Mouse (Mus musculus) ES-E14 (cell line): ENCODE results near the gene Lfng. TPM values are rescaled to one million over a fixed set of nuclear protein-coding genes. Genes with fewer than 3 reads are reported as not detected.
A peak's percentile ranks its signal among the peaks of the same experiment; 100 is the strongest.

Source experiments
- DNase-seq: peaks from one replicate; pipeline ENCODE4 v3.0.0-alpha.2; 2013; ENCODE audit warnings: low read depth, low spot score
- H3K27ac ChIP-seq: 2 replicates; pipeline ENCODE4 v1.5.1; 2012; ENCODE audit warnings: low read depth, mild to moderate bottlenecking, low read length, moderate library complexity, mixed read lengths; ENCODE audit not compliant: poor library complexity, insufficient read depth, severe bottlenecking
- H3K36me3 ChIP-seq: 2 replicates; pipeline ENCODE4 v1.6.1; 2012; ENCODE audit warnings: mild to moderate bottlenecking, low read length, moderate library complexity, mixed read lengths; ENCODE audit not compliant: control insufficient read depth, poor library complexity, insufficient read depth, severe bottlenecking
- H3K4me1 ChIP-seq, 2 experiments: fragments of 150-350 bp in 1 of 2; sonication (generic) in 1 of 2; 2 replicates each; pipeline ENCODE4 v1.6.1; 2012; ENCODE audit warnings: low read length in 2 of 2, mild to moderate bottlenecking in 1 of 2, mixed read lengths in 1 of 2; ENCODE audit not compliant: control insufficient read depth in 2 of 2, insufficient read depth in 2 of 2, poor library complexity in 1 of 2
- H3K4me3 ChIP-seq, 2 experiments: fragments of 150-350 bp in 1 of 2; sonication (generic) in 1 of 2; 2 replicates each; pipeline ENCODE4 v1.5.1; 2012; ENCODE audit warnings: low read length in 2 of 2, low read depth in 1 of 2, mild to moderate bottlenecking in 1 of 2, mixed read lengths in 1 of 2; ENCODE audit not compliant: insufficient read depth in 1 of 2, poor library complexity in 1 of 2, severe bottlenecking in 1 of 2
- H3K9ac ChIP-seq: 2 replicates; pipeline ENCODE4 v1.6.1; 2012; ENCODE audit warnings: low read depth, mild to moderate bottlenecking, low read length, mixed read lengths; ENCODE audit not compliant: poor library complexity, insufficient read depth, severe bottlenecking
- H3K9me3 ChIP-seq: fragments of 150-350 bp; sonication (generic); 2 replicates; pipeline ENCODE4 v1.6.1; 2012; ENCODE audit warnings: low read depth, mild to moderate bottlenecking, low read length; ENCODE audit not compliant: control insufficient read depth, insufficient read depth
- CHD2 ChIP-seq: IDR thresholded peaks from 2 replicates; pipeline ENCODE4 v1.6.1; 2014; ENCODE audit warnings: mild to moderate bottlenecking, low read depth, low read length, inconsistent platforms
- HCFC1 ChIP-seq: IDR thresholded peaks from 2 replicates; pipeline ENCODE4 v1.6.1; 2012; ENCODE audit warnings: low read length, inconsistent platforms, borderline replicate concordance; ENCODE audit not compliant: insufficient read depth
- MAFK ChIP-seq: IDR thresholded peaks from 2 replicates; pipeline ENCODE4 v1.6.1; 2014; ENCODE audit warnings: mild to moderate bottlenecking, low read depth, low read length, inconsistent platforms; ENCODE audit not compliant: insufficient read depth
- ZC3H11A ChIP-seq: IDR thresholded peaks from 2 replicates; pipeline ENCODE4 v1.6.1; 2012; ENCODE audit warnings: low read depth, mild to moderate bottlenecking, inconsistent platforms, low read length, borderline replicate concordance
- ZNF384 ChIP-seq: IDR thresholded peaks from 2 replicates; pipeline ENCODE4 v1.6.1; 2012; ENCODE audit warnings: low read depth, low read length, inconsistent platforms
- in situ Hi-C, 2 experiments: fragments of 600-800 bp; cut with MboI; formaldehyde crosslinking; loops; one replicate each; pipeline ENCODE4 v1.15.1; 2025; ENCODE audit warnings: low sequenced_read_pairs in 2 of 2, inconsistent platforms in 1 of 2; ENCODE audit not compliant: unreplicated experiment in 2 of 2
- total RNA-seq: library from RNA; depleted of rRNA; stranded (reverse); fragments of 300-350 nt; gene quantifications from 2 replicates; pipeline ENCODE4 v1.2.3, GENCODE M21; 2012

Lfng gene
- total RNA-seq, 1 experiment, result 13.3 TPM

GRCm38 (mm10) chr5:140565856-140566255, 41.3 kb upstream of the Lfng start:
- no peak overlapping the region for H3K27ac ChIP-seq
- no peak overlapping the region for H3K9ac ChIP-seq
- TF ChIP-seq HCFC1, result no peak
- no peak for TF ChIP-seq ZNF384
- H3K9me3 ChIP-seq, result no peaks in the 10 kb centered on the region
- in situ Hi-C loops, result no loop called here
- H3K36me3 ChIP-seq, result no peaks in the 10 kb centered on the region
- DNase-seq, result no peak
- H3K4me1 ChIP-seq, result peaks cover 9 to 25% of the 10 kb centered on the region in 2 experiments
- H3K4me3 ChIP-seq, result no peak overlapping the region

GRCm38 (mm10) chr5:140566271-140566670, 40.8 kb upstream of the Lfng start:
- H3K9me3 ChIP-seq, result no peaks in the 10 kb centered on the region
- no peak for DNase-seq
- H3K36me3 ChIP-seq, result no peaks in the 10 kb centered on the region
- H3K27ac ChIP-seq, result no peak overlapping the region
- H3K4me3 ChIP-seq, result no peak overlapping the region
- H3K9ac ChIP-seq, result no peak overlapping the region
- TF ChIP-seq MAFK (no peak), HCFC1 (no peak), ZC3H11A (no peak), ZNF384 (no peak), CHD2 (no peak)
- peaks cover 9 to 25% of the 10 kb centered on the region in 2 experiments for H3K4me1 ChIP-seq
- in situ Hi-C loops, result no loop called here

GRCm38 (mm10) chr5:140567321-140567720, 39.8 kb upstream of the Lfng start:
- in situ Hi-C loops, result no loop called here
- Histone ChIP-seq H3K36me3 (no peaks in the 10 kb centered on the region), H3K27ac (no peak overlapping the region), H3K9ac (no peak overlapping the region), H3K4me1 (peaks cover 9 to 28% of the 10 kb centered on the region in 2 experiments), H3K4me3 (peak overlapping the region; percentile 33 to 47; a peak in 2 of 4 replicates), H3K9me3 (no peaks in the 10 kb centered on the region)
- TF ChIP-seq HCFC1, result no peak
- DNase-seq, result peak; percentile 78

GRCm38 (mm10) chr5:140567751-140568150, 39.4 kb upstream of the Lfng start:
- TF ChIP-seq HCFC1 (no peak), CHD2 (no peak), ZC3H11A (no peak), MAFK (no peak), ZNF384 (no peak)
- no peak overlapping the region for H3K9ac ChIP-seq
- DNase-seq, result no peak
- peaks cover 9 to 28% of the 10 kb centered on the region in 2 experiments for H3K4me1 ChIP-seq
- no peaks in the 10 kb centered on the region for H3K36me3 ChIP-seq
- no peak overlapping the region for H3K27ac ChIP-seq
- no peak overlapping the region for H3K4me3 ChIP-seq
- in situ Hi-C loops, result no loop called here
- no peaks in the 10 kb centered on the region for H3K9me3 ChIP-seq

- H3K9ac ChIP-seq, result peak overlapping the region; percentile 44; the same call in 1 of the 2 replicates
- in situ Hi-C loops, result no loop called here
- DNase-seq, result peak; percentile 81
- H3K36me3 ChIP-seq, result no peaks in the 10 kb centered on the region
- H3K9me3 ChIP-seq, result no peaks in the 10 kb centered on the region
- H3K27ac ChIP-seq, result peak overlapping the region; percentile 7; the same call in 1 of the 2 replicates
- peak overlapping the region in 1 of 2 experiments; percentile 4; a peak in 1 of 4 replicates for H3K4me3 ChIP-seq
- peaks cover 9 to 28% of the 10 kb centered on the region in 2 experiments for H3K4me1 ChIP-seq
- TF ChIP-seq ZC3H11A (0 out of 2 replicates have a peak, but pooled peaks have one; percentile 27), CHD2 (no peak), HCFC1 (no peak), MAFK (no peak), ZNF384 (peak; percentile 40; the same call in 1 of the 2 replicates)
These were observed 38.7 kb upstream of the Lfng start for GRCm38 (mm10) chr5:140568321-140568970.
